15 mouse cellular contexts compared by ENCODE assay signal in genomic region chr16:3929151-3929550, GRCm38 (mm10). TPM values are rescaled to one million over a fixed set of nuclear protein-coding genes. Genes with fewer than 3 reads are reported as not detected.
DNase-seq lines count a peak whose midpoint lies in the region; ATAC-seq and TF ChIP-seq lines count a peak whose summit lies in the region.
"Had no signal": no experiment of that assay in that cellular context is flagged by ENCODE, and none has a peak within 500 bp of the region (broad histone marks: within the 10 kb centered on the region; RNA-seq: fewer than 3 reads in every experiment).

No protein-coding gene starts in this region.

- TF ChIP-seq EP300 in lung, postnatal 0 days (IDR thresholded peaks at IDR 0.05), result no peak

- TF ChIP-seq POLR2A in brain, embryonic 14.5 days (IDR thresholded peaks at IDR 0.05; ENCODE audit: borderline replicate concordance, extremely low read depth, insufficient read depth, insufficient read length, poor library complexity, severe bottlenecking), result no peak

- intact Hi-C loops in left cerebral cortex, postnatal 25 days (cut with DNase I), result no loop called here
- intact Hi-C loops in left cerebral cortex, postnatal 4 days (cut with DNase I), result loop anchor here (10.0 kb wide), 1 partner anchor 66 kb away; no protein-coding TSS in a partner anchor

- no peak overlapping the region for H3K4me3 ChIP-seq in lung, postnatal 0 days (ENCODE audit: low read depth, low read length)
- H3K4me3 ChIP-seq: embryonic facial prominence, embryonic 15.5 days; midbrain, embryonic 15.5 days had no signal

- H3K36me3 ChIP-seq in lung, postnatal 0 days (ENCODE audit: insufficient read depth, low read length), result 0 out of 2 replicates have a peak, but pooled peaks cover 3% of the 10 kb centered on the region

- DNase-seq in left cerebral cortex, postnatal 25 days (ENCODE audit: low spot score in 2 of 2), result peak; percentile 16 to 24
- no peak for DNase-seq in left cerebral cortex, postnatal 4 days
- DNase-seq in brain, embryonic 14.5 days (ENCODE audit: low read depth), result peak; percentile 1
- DNase-seq in lung, postnatal 0 days (ENCODE audit: low spot score), result peak; percentile 43
- peak; percentile 17 for DNase-seq in telencephalon, adult 2 months (ENCODE audit: low read depth, low spot score)
- DNase-seq in adrenal gland, postnatal 25 days, result no peak
- DNase-seq in left cerebral cortex, adult 8-10 months (ENCODE audit: low spot score in 2 of 2), result no peak
- DNase-seq: cerebellum, adult 8-10 months; forebrain, postnatal 0 days; gastrocnemius, postnatal 36 days; heart, postnatal 4 days; kidney, adult 11 months; right cerebral cortex, postnatal 14 days had no signal

- no peaks in the 10 kb centered on the region for H3K27me3 ChIP-seq in lung, postnatal 0 days (replicated peaks; ENCODE audit: insufficient read depth, low read length)
- H3K27me3 ChIP-seq: embryonic facial prominence, embryonic 15.5 days; midbrain, embryonic 15.5 days had no signal

- ATAC-seq in lung, postnatal 0 days, result peak; percentile 65
- ATAC-seq: forebrain, postnatal 0 days; midbrain, embryonic 15.5 days had no signal

- TF ChIP-seq CTCF in brain, embryonic 14.5 days (IDR thresholded peaks at IDR 0.05; ENCODE audit: borderline replicate concordance, extremely low read depth, insufficient read depth, insufficient read length), result no peak
- TF ChIP-seq CTCF in lung, postnatal 0 days (IDR thresholded peaks at IDR 0.05), result no peak

- no peak overlapping the region for H3K27ac ChIP-seq in lung, postnatal 0 days (ENCODE audit: low read length)
- H3K27ac ChIP-seq: embryonic facial prominence, embryonic 15.5 days; midbrain, embryonic 15.5 days had no signal

- H3K9ac ChIP-seq in lung, postnatal 0 days (replicated peaks; ENCODE audit: low read depth), result no peak overlapping the region
- H3K9ac ChIP-seq: embryonic facial prominence, embryonic 15.5 days; forebrain, postnatal 0 days; midbrain, embryonic 15.5 days had no signal

- 70% methylated on average over 7 of the region's 7 CpGs for WGBS in lung, postnatal 0 days

- no peaks in the 10 kb centered on the region for H3K4me1 ChIP-seq in lung, postnatal 0 days (ENCODE audit: insufficient read depth, low read depth, low read length)
- H3K4me1 ChIP-seq: embryonic facial prominence, embryonic 15.5 days; midbrain, embryonic 15.5 days had no signal

- no peaks in the 10 kb centered on the region for H3K9me3 ChIP-seq in lung, postnatal 0 days (ENCODE audit: low read length)
- H3K9me3 ChIP-seq: embryonic facial prominence, embryonic 15.5 days; midbrain, embryonic 15.5 days had no signal

- no peak overlapping the region for H3K4me2 ChIP-seq in lung, postnatal 0 days (replicated peaks; ENCODE audit: low read depth, low read length)
- H3K4me2 ChIP-seq: embryonic facial prominence, embryonic 15.5 days; midbrain, embryonic 15.5 days had no signal

RNA-seq across cellular contexts. Expression of gene Cluap1, which starts 20.6 kb away (rescaled TPM):
- 10 to 100 TPM; 27.0 to 29.9 TPM for total RNA-seq in left cerebral cortex, postnatal 25 days (2021)
- total RNA-seq in left cerebral cortex, postnatal 4 days (2021), result 10 to 100 TPM; 34.9 to 41.9 TPM
- polyA plus RNA-seq in brain, embryonic 14.5 days (2012; rRNA removed), result 22.5 and 26.0 TPM in 2 replicates
- polyA plus RNA-seq in lung, postnatal 0 days (2015; fragmentation: Nextera tagmentation; extraction: Ambion mirVana), result 18.4 and 18.7 TPM in 2 replicates
- 18.4 and 23.0 TPM in 2 replicates for total RNA-seq in adrenal gland, postnatal 25 days (2021)
- total RNA-seq in left cerebral cortex, adult 8-10 months (2022), result 10 to 100 TPM; 23.0 to 30.6 (median 28.1) TPM

RNA-seq across cellular contexts. Expression of gene 1700037C18Rik, which starts 20.7 kb away (rescaled TPM):
- total RNA-seq in left cerebral cortex, postnatal 25 days (2021), result 10 to 100 TPM in 1 of 2 experiments, 1 to 10 TPM in 1; 4.9 to 11.0 TPM
- 1 to 10 TPM; 7.0 to 9.4 TPM for total RNA-seq in left cerebral cortex, postnatal 4 days (2021)
- 6.8 and 7.8 TPM in 2 replicates for polyA plus RNA-seq in brain, embryonic 14.5 days (2012; rRNA removed)
- 10.8 and 11.6 TPM in 2 replicates for polyA plus RNA-seq in lung, postnatal 0 days (2015; fragmentation: Nextera tagmentation; extraction: Ambion mirVana)
- total RNA-seq in adrenal gland, postnatal 25 days (2021), result 2.7 and 4.4 TPM in 2 replicates
- total RNA-seq in left cerebral cortex, adult 8-10 months (2022), result 10 to 100 TPM in 1 of 4 experiments, 1 to 10 TPM in 3; 7.9 to 12.0 (median 8.6) TPM

RNA-seq across cellular contexts. Expression of gene Gm20695, which starts 44.7 kb away (rescaled TPM):
- under 1 TPM in 1 of 2 experiments, not detected in 1; 0.41 TPM for total RNA-seq in left cerebral cortex, postnatal 25 days (2021)
- 1 to 10 TPM in 1 of 2 experiments, under 1 TPM in 1; 0.64 to 1.3 TPM for total RNA-seq in left cerebral cortex, postnatal 4 days (2021)
- 0.27 and 0.73 TPM in 2 replicates for polyA plus RNA-seq in brain, embryonic 14.5 days (2012; rRNA removed)
- 3.7 and 5.2 TPM in 2 replicates for polyA plus RNA-seq in lung, postnatal 0 days (2015; fragmentation: Nextera tagmentation; extraction: Ambion mirVana)
- 1.5 and 1.8 TPM in 2 replicates for total RNA-seq in adrenal gland, postnatal 25 days (2021)
- 1 to 10 TPM in 2 of 4 experiments, under 1 TPM in 1, not detected in 1; 0.96 to 1.2 (median 1.0) TPM for total RNA-seq in left cerebral cortex, adult 8-10 months (2022)
- total RNA-seq: gastrocnemius, postnatal 36 days had no signal

RNA-seq across cellular contexts. Expression of gene Zfp597, which starts 44.8 kb away (rescaled TPM):
- total RNA-seq in left cerebral cortex, postnatal 25 days (2021), result 10 to 100 TPM; 23.8 to 24.5 TPM
- total RNA-seq in left cerebral cortex, postnatal 4 days (2021), result 10 to 100 TPM; 32.6 to 34.9 TPM
- 12.3 and 17.8 TPM in 2 replicates for polyA plus RNA-seq in brain, embryonic 14.5 days (2012; rRNA removed)
- polyA plus RNA-seq in lung, postnatal 0 days (2015; fragmentation: Nextera tagmentation; extraction: Ambion mirVana), result 4.6 and 5.0 TPM in 2 replicates
- total RNA-seq in adrenal gland, postnatal 25 days (2021), result 24.4 TPM in 2 replicates
- total RNA-seq in left cerebral cortex, adult 8-10 months (2022), result 10 to 100 TPM; 26.0 to 29.7 (median 27.4) TPM

RNA-seq across cellular contexts. Expression of gene Nlrc3, which starts 47.3 kb away (rescaled TPM):
- total RNA-seq in left cerebral cortex, postnatal 25 days (2021), result 1 to 10 TPM; 1.8 to 2.2 TPM
- total RNA-seq in left cerebral cortex, postnatal 4 days (2021), result 1 to 10 TPM; 2.6 to 2.9 TPM
- polyA plus RNA-seq in brain, embryonic 14.5 days (2012; rRNA removed), result 2.4 and 2.5 TPM in 2 replicates
- 0.88 and 0.90 TPM in 2 replicates for polyA plus RNA-seq in lung, postnatal 0 days (2015; fragmentation: Nextera tagmentation; extraction: Ambion mirVana)
- 3.7 and 4.3 TPM in 2 replicates for total RNA-seq in adrenal gland, postnatal 25 days (2021)
- 1 to 10 TPM; 1.6 to 2.6 (median 2.4) TPM for total RNA-seq in left cerebral cortex, adult 8-10 months (2022)

Comparison
In these comparisons a context has a peak if more than half of its experiments do, and no peak if none do; other contexts are left out.
1. DNase-seq: peak in left cerebral cortex, postnatal 25 days (2 of 2), brain, embryonic 14.5 days (single experiment), lung, postnatal 0 days (single experiment) and telencephalon, adult 2 months (single experiment); none in left cerebral cortex, postnatal 4 days (single experiment), adrenal gland, postnatal 25 days (single experiment) and left cerebral cortex, adult 8-10 months (0 of 2).